ENCODE assay signal across 8 mouse cellular contexts in the genomic region with DNA sequence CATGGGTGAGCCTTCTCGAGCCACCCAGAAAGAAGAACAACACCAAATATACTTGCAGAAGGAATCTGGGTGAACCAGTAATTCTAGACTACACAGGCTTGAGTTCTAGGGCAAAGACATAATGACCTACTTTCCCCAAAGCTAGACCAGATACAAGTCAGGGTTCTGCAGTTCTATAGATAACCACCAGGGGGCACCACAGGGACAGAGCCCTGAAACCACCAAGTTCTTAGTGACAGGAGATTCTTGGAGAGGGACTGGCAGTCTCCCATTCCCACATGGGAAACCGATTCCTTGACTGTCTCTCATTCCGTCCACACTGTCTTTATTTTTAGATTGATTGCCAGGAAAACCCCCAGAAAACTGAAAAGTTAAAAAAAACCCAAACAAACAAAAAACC. TPM values are rescaled to one million over a fixed set of nuclear protein-coding genes. Genes with fewer than 3 reads are reported as not detected.
A peak's percentile ranks its signal among the peaks of the same experiment; 100 is the strongest.
DNase-seq lines count a peak whose midpoint lies in the region.

No protein-coding gene starts in this region.

- peak; percentile 76 for DNase-seq in CD4-positive helper T cell, adult 2 months (ENCODE audit: low read depth, low spot score)
- peak; percentile 76 for DNase-seq in R1 (ENCODE audit: low read depth, low spot score)
- peak; percentile 91 to 94 for DNase-seq in cerebellum, postnatal 25 days
- DNase-seq in gastrocnemius, postnatal 10 days: peak; percentile 87
- DNase-seq in kidney, postnatal 25 days: peak; percentile 78 to 94
- peak; percentile 73 to 78 for DNase-seq in lung, adult 18-20 months
- peak; percentile 87 for DNase-seq in right cerebral cortex, adult 18-20 months
- DNase-seq in urinary bladder, adult 2 months (ENCODE audit: low spot score): peak; percentile 34

RNA-seq across cellular contexts. Expression of gene Crtam, which starts 40.2 kb away (rescaled TPM):
- under 1 TPM in 1 of 2 experiments, not detected in 1; 0.14 TPM for total RNA-seq in gastrocnemius, postnatal 10 days (2021)
- 0.08 and 0.10 TPM in 2 replicates for polyA plus RNA-seq in urinary bladder, adult 2 months (2012; rRNA removed)

Comparison
In these comparisons a context has a peak if more than half of its experiments do, and no peak if none do; other contexts are left out.
1. Peak in every context shown above with its lines: DNase-seq.
2. DNase-seq: peak in every context shown above with its lines; median percentile 92 in cerebellum, postnatal 25 days; 87 in gastrocnemius, postnatal 10 days; 87 in right cerebral cortex, adult 18-20 months; 86 in kidney, postnatal 25 days; 76 in CD4-positive helper T cell, adult 2 months; 76 in R1; 76 in lung, adult 18-20 months; 34 in urinary bladder, adult 2 months.